Mouse (Mus musculus) ES-CJ7 (cell line): ENCODE measurements at regions not wholly inside any gene's neighbourhood (a gene's known extent, or its start where the extent isn't known, plus 50 kb on each side); places are given as distances from the start of the nearest gene placed in this dataset.

Experiments
- DNase-seq: peaks from one replicate; pipeline ENCODE4 v3.0.0; 2011; ENCODE audit warnings: low read depth, low spot score

GRCm38 (mm10) chr11:22617204-22617874 is 105.5 kb downstream of the Tmem17 start:
- DNase-seq = peak; percentile 92

- DNase-seq = peak; percentile 99
These were observed 109.2 kb downstream of the Tmem17 start for GRCm38 (mm10) chr11:22620912-22621705.

GRCm38 (mm10) chr11:22621868-22622267 is 110.0 kb downstream of the Tmem17 start:
- peak; percentile 88 for DNase-seq

- peak; percentile 83 for DNase-seq
These were observed 110.7 kb downstream of the Tmem17 start for GRCm38 (mm10) chr11:22622496-22622997.

GRCm38 (mm10) chr11:22626407-22626806 is 114.5 kb downstream of the Tmem17 start:
- DNase-seq = no peak

- DNase-seq = no peak
These were observed 116.6 kb downstream of the Tmem17 start for GRCm38 (mm10) chr11:22628497-22628896.

- peak; percentile 39 for DNase-seq
These were observed 117.1 kb downstream of the Tmem17 start for GRCm38 (mm10) chr11:22628979-22629378.

- peak; percentile 70 for DNase-seq
These were observed 117.7 kb downstream of the Tmem17 start for GRCm38 (mm10) chr11:22629581-22629980.

- DNase-seq = no peak
These were observed 118.1 kb downstream of the Tmem17 start for GRCm38 (mm10) chr11:22629991-22630390.

- DNase-seq = no peak
These were observed 119.1 kb downstream of the Tmem17 start for GRCm38 (mm10) chr11:22630982-22631381.

- DNase-seq = peak; percentile 27
These were observed 119.9 kb downstream of the Tmem17 start for GRCm38 (mm10) chr11:22631606-22632313.

GRCm38 (mm10) chr11:22632314-22632700 is 120.4 kb downstream of the Tmem17 start:
- peak; percentile 22 for DNase-seq

GRCm38 (mm10) chr11:22632988-22633387 is 121.1 kb downstream of the Tmem17 start:
- DNase-seq = no peak

GRCm38 (mm10) chr11:22633961-22634360 is 122.1 kb downstream of the Tmem17 start:
- DNase-seq = no peak

- DNase-seq = no peak
These were observed 123.1 kb downstream of the Tmem17 start for GRCm38 (mm10) chr11:22635021-22635420.

GRCm38 (mm10) chr11:22636321-22636720 is 124.4 kb downstream of the Tmem17 start:
- no peak for DNase-seq

- DNase-seq = no peak
These were observed 125.1 kb downstream of the Tmem17 start for GRCm38 (mm10) chr11:22636761-22637557.

- DNase-seq = no peak
These were observed 126.3 kb downstream of the Tmem17 start for GRCm38 (mm10) chr11:22638171-22638570.

- no peak for DNase-seq
These were observed 126.8 kb downstream of the Tmem17 start for GRCm38 (mm10) chr11:22638700-22639099.

GRCm38 (mm10) chr11:22640371-22640990 is 128.6 kb downstream of the Tmem17 start:
- no peak for DNase-seq

GRCm38 (mm10) chr11:22641450-22641849 is 129.6 kb downstream of the Tmem17 start:
- no peak for DNase-seq
